ENCODE assay signal across 16 mouse cellular contexts in the genomic region with DNA sequence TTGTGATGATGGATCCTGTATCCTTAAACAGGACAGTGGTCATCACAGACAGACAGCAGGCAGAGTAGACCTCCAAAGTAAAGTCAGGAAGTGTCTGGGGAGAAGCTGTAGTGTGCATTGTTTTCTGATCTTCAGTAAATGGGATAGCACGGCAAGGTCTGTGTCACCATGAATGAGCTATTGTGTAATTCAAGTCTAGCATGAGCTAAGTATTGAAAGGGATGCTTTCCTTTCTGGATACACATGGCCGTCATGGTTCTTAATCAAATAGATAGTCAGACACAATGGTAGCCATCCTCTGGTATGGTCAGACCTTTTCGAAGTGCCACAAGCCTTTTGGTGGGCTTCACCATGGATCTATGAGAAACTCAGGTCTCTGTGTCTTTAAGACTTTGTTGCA.
"Had no signal": no experiment of that assay in that cellular context is flagged by ENCODE, and none has a peak within 500 bp of the region (broad histone marks: within the 10 kb centered on the region; RNA-seq: fewer than 3 reads in every experiment).

No protein-coding gene starts in this region.

- DNase-seq: cerebellum, adult 8-10 months; cerebellum, adult 9-11 months; cerebellum, postnatal 10 days; cerebellum, postnatal 14 days; cerebellum, postnatal 25 days; cerebellum, postnatal 36 days; embryo, embryonic 11 days; forebrain, postnatal 0 days; gastrocnemius, adult 2 months; gastrocnemius, postnatal 10 days; gastrocnemius, postnatal 14 days; gastrocnemius, postnatal 25 days; gastrocnemius, postnatal 36 days; heart, adult 11 months; heart, adult 18-20 months; heart, adult 2 months had no signal
